Mouse (Mus musculus): ENCODE measurements at regions not wholly inside any gene's neighbourhood (a gene's known extent, or its start where the extent isn't known, plus 50 kb on each side); places are given as distances from the start of the nearest gene placed in this dataset.

- TF ChIP-seq CTCF (IDR thresholded peaks at IDR 0.05; ENCODE audit: extremely low read depth, insufficient read depth, low read length): no peak
- TF ChIP-seq POLR2A (IDR thresholded peaks at IDR 0.05; ENCODE audit: extremely low read depth, insufficient read depth, low read length): no peak
Measured at GRCm38 (mm10) chr3:149330716-149331115, 340.4 kb upstream of the Adgrl2 start.

Data from cortical plate, adult 2 months (tissue).